Mouse (Mus musculus) heart, postnatal 0 days (tissue): ENCODE data around the gene Lix1l. TPM values are rescaled to one million over a fixed set of nuclear protein-coding genes. Genes with fewer than 3 reads are reported as not detected.
A peak's percentile ranks its signal among the peaks of the same experiment; 100 is the strongest.
"Not testable (repeated sequence)": the region's sequence is repeated elsewhere in the genome, so short reads cannot be mapped to it uniquely, and the experiment has no call there.

Experiments used
- ATAC-seq: fragments of 200-750 bp; cut with Nextera tagmentation; 2 replicates; pipeline ENCODE4 v1.8.0; 2017; ENCODE audit warnings: low read depth, moderate number of reproducible peaks, moderate library complexity; ENCODE audit not compliant: insufficient read depth
- DNase-seq: peaks from one replicate; pipeline ENCODE4 v3.0.0-alpha.2; 2016; ENCODE audit warnings: low spot score
- H3K27ac ChIP-seq: fragments of 300-500 bp; sonication (generic); 2 replicates; pipeline ENCODE4 v1.5.1; 2014; ENCODE audit warnings: low read depth, mild to moderate bottlenecking
- H3K27me3 ChIP-seq: fragments of 300-500 bp; sonication (generic); 2 replicates; pipeline ENCODE4 v1.6.1; 2014; ENCODE audit warnings: low read length, mixed read lengths; ENCODE audit not compliant: control insufficient read depth, insufficient read depth
- H3K36me3 ChIP-seq: fragments of 300-500 bp; sonication (generic); replicated peaks from 2 replicates; pipeline ENCODE4 v1.6.1; 2014; ENCODE audit warnings: low read length, mixed read lengths; ENCODE audit not compliant: control insufficient read depth, insufficient read depth
- H3K4me1 ChIP-seq: fragments of 300-500 bp; sonication (generic); 2 replicates; pipeline ENCODE4 v1.6.1; 2014; ENCODE audit warnings: antibody characterized with exemption; ENCODE audit not compliant: control insufficient read depth, insufficient read depth
- H3K4me2 ChIP-seq: fragments of 300-500 bp; sonication (generic); 2 replicates; pipeline ENCODE4 v1.6.1; 2014; ENCODE audit warnings: low read depth, mild to moderate bottlenecking, low read length, moderate library complexity
- H3K4me3 ChIP-seq: fragments of 300-500 bp; sonication (generic); 2 replicates; pipeline ENCODE4 v1.5.1; 2014; ENCODE audit warnings: low read depth, low read length
- H3K9ac ChIP-seq: fragments of 300-500 bp; sonication (generic); replicated peaks from 2 replicates; pipeline ENCODE4 v1.6.1; 2014; ENCODE audit warnings: low read depth, low read length, mixed read lengths
- H3K9me3 ChIP-seq: fragments of 300-500 bp; sonication (generic); replicated peaks from 2 replicates; pipeline ENCODE4 v1.6.1; 2016; ENCODE audit warnings: low read length; ENCODE audit not compliant: control insufficient read depth
- CTCF ChIP-seq: IDR thresholded peaks from 2 replicates; pipeline ENCODE4 v1.5.1; 2016; ENCODE audit warnings: antibody characterized with exemption, control low read depth, low read depth
- EP300 ChIP-seq: IDR thresholded peaks from 2 replicates; pipeline ENCODE4 v1.6.1; 2016; ENCODE audit warnings: antibody characterized with exemption, low read depth
- WGBS: fragments of 180-500 bp; shearing (Covaris S2); extraction: QIAGEN DNeasy Blood & Tissue Kit; methylation state at CpG from one replicate; pipeline ENCODE4 v1.1.7; 2014; 5-methylcytosine and 5-hydroxymethylcytosine counted together
- polyA plus RNA-seq: library from polyadenylated mRNA; unstranded; fragments of >200 nt; fragmentation: Nextera tagmentation; extraction: Ambion mirVana; gene quantifications from 2 replicates; pipeline ENCODE4 v1.2.1, GENCODE M21; 2015
- total RNA-seq: library from RNA; depleted of rRNA; stranded (reverse); fragments of >200 nt; gene quantifications from 2 replicates; pipeline ENCODE4 v1.2.3, GENCODE M21; 2014; ENCODE audit warnings: low replicate concordance

Gene Lix1l
- total and polyA plus RNA-seq, 2 experiments from 2014 or later = 3.6 to 50.6 TPM

- H3K9ac ChIP-seq = no peak within 1 kb of the TSS
- DNase-seq (peak; percentile 45), ATAC-seq (peak; percentile 83)
- H3K36me3 ChIP-seq = peaks cover 21% of the 10 kb centered on the region
- WGBS = 46% methylated on average over 7 of the region's 7 CpGs
- no peaks in the 10 kb centered on the region for H3K4me1 ChIP-seq
- H3K27me3 ChIP-seq = no peaks in the 10 kb centered on the region
- H3K9me3 ChIP-seq = no peaks in the 10 kb centered on the region
- no peak within 1 kb of the TSS for H3K4me3 ChIP-seq
- peak within 1 kb of the TSS; percentile 30; the same call in 1 of the 2 replicates for H3K4me2 ChIP-seq
- TF ChIP-seq CTCF (peak; percentile 53), EP300 (no peak)
- no peak within 1 kb of the TSS for H3K27ac ChIP-seq
Measured at GRCm38 (mm10) chr3:96645018-96645649, 44.2 kb downstream of the Lix1l start, which contains the start of gene Itga10. TSS of gene Itga10 (plus strand) at chr3:96645584.

GRCm38 (mm10) chr3:96647365-96647764 lies 46.4 kb downstream of the Lix1l start:
- H3K4me2 ChIP-seq = no peak overlapping the region
- no peak overlapping the region for H3K4me3 ChIP-seq
- DNase-seq (no peak), ATAC-seq (no peak)
- H3K36me3 ChIP-seq = peaks cover 17% of the 10 kb centered on the region
- H3K9me3 ChIP-seq = no peaks in the 10 kb centered on the region
- no peak overlapping the region for H3K27ac ChIP-seq
- WGBS = 83% methylated on average over 3 of the region's 3 CpGs
- H3K9ac ChIP-seq = no peak overlapping the region
- H3K27me3 ChIP-seq = no peaks in the 10 kb centered on the region
- no peaks in the 10 kb centered on the region for H3K4me1 ChIP-seq
- TF ChIP-seq EP300 (no peak), CTCF (no peak)

GRCm38 (mm10) chr3:96660901-96661300 lies 60.0 kb downstream of the Lix1l start:
- TF ChIP-seq EP300 (no peak), CTCF (no peak)
- WGBS = 68% methylated on average over 2 of the region's 2 CpGs

GRCm38 (mm10) chr3:96662731-96663316 lies 61.9 kb downstream of the Lix1l start:
- WGBS = 50% methylated on average over 8 of the region's 8 CpGs
- H3K4me3 ChIP-seq = no peak overlapping the region
- no peaks in the 10 kb centered on the region for H3K4me1 ChIP-seq
- H3K9ac ChIP-seq = no peak overlapping the region
- H3K27ac ChIP-seq = no peak overlapping the region
- no peaks in the 10 kb centered on the region for H3K9me3 ChIP-seq
- H3K4me2 ChIP-seq = no peak overlapping the region
- H3K27me3 ChIP-seq = no peaks in the 10 kb centered on the region
- ATAC-seq = no peak
- no peak for DNase-seq
- TF ChIP-seq CTCF (no peak), EP300 (no peak)
- no peaks in the 10 kb centered on the region for H3K36me3 ChIP-seq

More at GRCm38 (mm10) chr3:96660901-96661300, 60.0 kb downstream of the Lix1l start:
- Histone ChIP-seq H3K4me2 (no peak overlapping the region), H3K27ac (no peak overlapping the region), H3K27me3 (no peaks in the 10 kb centered on the region), H3K9me3 (no peaks in the 10 kb centered on the region), H3K4me3 (no peak overlapping the region), H3K9ac (no peak overlapping the region), H3K4me1 (no peaks in the 10 kb centered on the region), H3K36me3 (no peaks in the 10 kb centered on the region)
- no peak for ATAC-seq
- no peak for DNase-seq

- Histone ChIP-seq H3K9me3 (no peaks in the 10 kb centered on the region), H3K27me3 (no peaks in the 10 kb centered on the region), H3K4me2 (peak overlapping the region; percentile 52), H3K36me3 (no peaks in the 10 kb centered on the region), H3K4me1 (no peaks in the 10 kb centered on the region), H3K27ac (no peak overlapping the region), H3K4me3 (peak overlapping the region; percentile 18; the same call in 1 of the 2 replicates), H3K9ac (no peak overlapping the region)
- TF ChIP-seq EP300 (no peak), CTCF (peak; percentile 73)
- peak; percentile 75 for ATAC-seq
- peak; percentile 81 for DNase-seq
- 4% methylated on average over 18 of the region's 18 CpGs for WGBS
Measured at GRCm38 (mm10) chr3:96663432-96664239, 62.7 kb downstream of the Lix1l start.

- not testable (repeated sequence) for H3K4me3 ChIP-seq, H3K27ac ChIP-seq, H3K36me3 ChIP-seq, H3K9me3 ChIP-seq, H3K4me2 ChIP-seq, DNase-seq, H3K9ac ChIP-seq, H3K27me3 ChIP-seq, ATAC-seq, H3K4me1 ChIP-seq
- WGBS = 81% methylated on average over 7 of the region's 7 CpGs
Measured at GRCm38 (mm10) chr3:96665732-96666363, 64.9 kb downstream of the Lix1l start.
